Mouse (Mus musculus): Measurements from ENCODE around the gene Cpne1. TPM values are rescaled to one million over a fixed set of nuclear protein-coding genes. Genes with fewer than 3 reads are reported as not detected.
"Not testable (repeated sequence)": the region's sequence is repeated elsewhere in the genome, so short reads cannot be mapped to it uniquely, and the experiment has no call there.

The Cpne1 gene
- total RNA-seq (2021), result 10 to 100 TPM in 1 of 2 experiments, 1 to 10 TPM in 1; 8.2 to 10.9 TPM
- long read RNA-seq, experiment 1, partial matches to known transcripts, result 0 of 4 reads
- long read RNA-seq, experiment 1, other reads (novel, unspliced or antisense), result 1 of 4 reads
- long read RNA-seq, experiment 2, partial matches to known transcripts, result 1 of 5 reads
- long read RNA-seq, experiment 2, other reads (novel, unspliced or antisense), result 3 of 5 reads

DNA sequence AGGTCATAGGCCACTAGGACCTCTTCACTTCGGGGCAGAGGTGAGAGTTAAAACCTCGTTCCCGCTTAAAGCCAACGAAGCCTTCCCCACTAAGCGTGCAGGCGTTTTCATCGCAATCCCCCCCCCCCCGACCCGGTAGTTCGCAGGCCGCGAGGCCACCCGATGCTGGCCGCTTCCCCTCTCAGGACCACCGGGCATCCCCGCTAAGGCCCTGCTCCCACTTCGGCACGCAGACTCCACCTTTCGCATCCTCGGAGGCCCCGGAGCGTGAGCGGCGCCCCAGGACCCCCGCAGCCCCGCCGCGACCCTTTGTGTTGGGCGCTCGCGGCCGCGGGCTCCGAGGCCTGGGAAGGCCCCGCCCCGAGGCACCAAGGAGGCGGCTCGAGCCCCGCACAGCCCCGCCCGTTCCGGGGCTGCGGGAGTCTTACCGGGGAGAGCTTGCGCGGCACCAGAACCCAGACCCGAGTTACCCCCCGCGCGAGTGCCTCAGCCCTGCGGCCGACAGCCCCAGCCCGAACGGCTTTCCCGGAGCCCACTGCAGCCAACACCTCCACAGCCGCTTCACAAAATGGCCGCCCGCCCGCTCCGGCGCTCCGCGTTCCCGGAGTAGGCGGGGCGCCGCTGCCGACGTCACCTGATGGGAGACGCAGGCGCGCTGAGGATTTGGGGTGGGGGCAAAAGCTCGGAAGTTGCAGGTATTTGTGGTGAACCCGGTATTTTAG is at the start of gene Cpne1, which contains the start of gene Rbm12:
Gene Cpne1, minus strand, starts transcription at position 608 of the 722 bp plus-strand sequence.
Gene Rbm12, minus strand, starts transcription at position 621 of the 722 bp plus-strand sequence.
- DNase-seq, result peak; percentile 89

GRCm38 (mm10) chr2:156151538-156151937 is 39.8 kb upstream of the Cpne1 start:
- no peak for DNase-seq

DNA sequence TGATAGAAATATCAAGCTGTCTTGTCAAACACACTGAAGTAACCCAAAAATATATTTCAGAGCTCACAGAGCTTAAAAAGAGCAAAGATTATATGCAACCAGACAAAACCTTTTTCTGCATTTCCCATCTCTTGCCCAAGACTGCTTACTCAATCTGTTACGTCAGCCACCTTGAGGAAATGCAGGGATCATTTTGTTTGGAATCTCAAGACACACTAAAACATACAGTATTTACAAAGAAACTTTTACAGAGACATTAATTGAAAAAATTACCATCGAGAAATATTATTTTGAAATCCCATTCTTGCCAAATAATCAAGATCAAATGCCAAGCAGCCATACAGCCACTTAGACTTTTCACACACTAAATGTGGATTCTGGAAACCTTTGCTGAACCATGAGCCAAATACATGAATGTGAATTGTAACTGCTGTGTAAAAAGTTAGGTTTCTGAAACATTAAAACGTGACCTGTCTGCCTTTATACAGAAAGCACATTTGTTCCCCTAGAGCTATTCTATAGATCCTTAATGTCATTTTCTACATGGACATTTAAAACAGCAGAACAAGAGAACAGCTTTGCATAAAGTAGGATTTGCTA is 35.7 kb upstream of the Cpne1 start:
- DNase-seq, result no peak

DNA sequence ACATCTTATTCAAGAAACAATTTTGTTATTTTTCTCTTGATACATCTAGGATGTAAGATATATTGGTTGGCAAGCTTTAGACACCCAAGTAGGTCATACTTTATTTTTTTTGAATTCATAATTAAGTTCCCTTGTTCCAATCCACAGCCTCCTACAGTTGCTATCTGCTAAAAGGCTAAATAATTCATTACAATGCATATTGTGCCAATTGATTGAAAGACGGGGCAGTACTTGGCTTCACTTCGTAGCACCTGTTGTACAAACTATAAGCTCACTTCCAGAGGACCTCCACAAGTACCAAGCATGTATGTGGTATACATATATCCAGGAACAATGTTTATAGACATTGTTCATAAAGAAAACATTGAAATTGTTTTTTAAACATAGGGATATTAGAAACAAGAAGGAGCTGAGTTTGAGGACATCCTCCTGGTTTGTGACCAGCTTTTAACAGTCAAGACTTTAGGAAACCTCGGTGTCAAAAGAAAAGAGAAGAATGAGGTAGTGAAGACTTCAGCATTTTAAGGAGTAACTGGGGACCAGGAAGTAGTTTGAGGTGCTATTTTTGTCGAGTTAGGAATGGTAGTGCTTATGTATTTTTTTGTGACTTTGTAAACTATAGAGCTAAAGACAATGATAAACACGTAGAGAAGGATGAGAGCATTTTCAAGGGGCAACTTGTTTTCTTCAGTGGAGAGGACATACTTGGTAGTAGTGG is 34.7 kb upstream of the Cpne1 start:
- DNase-seq, result no peak

- DNase-seq, result no peak
Measured at GRCm38 (mm10) chr2:156145486-156146130, 33.8 kb upstream of the Cpne1 start.

GRCm38 (mm10) chr2:156143953-156144724 is 32.4 kb upstream of the Cpne1 start, which contains the start of the genes Romo1 and Nfs1:
Gene Romo1 (plus strand): TSS chr2:156144039.
Gene Nfs1 (minus strand): TSS chr2:156144186.
- peak; percentile 88 for DNase-seq

DNA sequence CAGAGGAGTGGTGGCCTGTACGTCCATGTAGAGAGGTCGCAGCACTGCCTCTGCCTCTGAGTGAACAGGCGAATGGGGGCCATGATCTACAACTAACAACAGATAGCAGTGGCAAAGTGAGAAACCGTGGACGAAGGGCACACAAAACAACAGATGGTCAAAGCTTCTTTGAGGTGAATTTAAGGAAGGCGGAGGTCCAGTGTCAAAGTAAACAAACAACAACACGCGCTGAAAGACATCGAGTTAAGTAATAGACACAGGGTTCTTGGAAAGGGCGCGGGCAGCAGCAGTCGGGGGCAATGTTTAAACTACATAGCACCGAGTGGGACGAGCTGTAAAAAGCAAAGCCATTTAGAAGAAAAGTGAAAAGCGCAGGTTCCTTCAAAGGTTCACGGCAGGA is 31.6 kb upstream of the Cpne1 start:
- no peak for DNase-seq

- DNase-seq, result no peak
Measured at GRCm38 (mm10) chr2:156142820-156143219, 31.1 kb upstream of the Cpne1 start.

DNA sequence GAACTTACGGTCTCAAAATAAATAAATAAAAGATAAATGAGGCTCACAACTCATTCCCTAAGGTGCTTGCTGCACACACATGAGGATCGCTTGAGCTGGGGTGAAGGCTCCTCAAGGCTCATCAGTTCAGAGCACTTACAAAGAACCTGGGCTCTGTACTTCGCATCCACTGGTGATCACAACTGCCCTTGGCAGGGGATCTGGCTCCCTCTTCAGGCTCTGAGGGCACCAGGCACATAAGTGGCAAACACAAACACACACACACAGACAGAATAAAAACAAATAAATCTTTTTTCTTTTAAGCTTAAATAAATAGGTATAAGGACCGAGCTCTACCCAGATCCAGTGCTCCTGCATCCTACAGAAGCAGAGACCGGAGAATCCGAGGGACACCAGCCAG is 23.9 kb upstream of the Cpne1 start:
- no peak for DNase-seq

- DNase-seq, result no peak
Measured at GRCm38 (mm10) chr2:156134161-156134560, 22.4 kb upstream of the Cpne1 start.

- DNase-seq, result no peak
Measured at GRCm38 (mm10) chr2:156126992-156127391, 15.2 kb upstream of the Cpne1 start, which contains the start of gene Gm28036. Gene Gm28036 (minus strand): TSS chr2:156127092.

DNA sequence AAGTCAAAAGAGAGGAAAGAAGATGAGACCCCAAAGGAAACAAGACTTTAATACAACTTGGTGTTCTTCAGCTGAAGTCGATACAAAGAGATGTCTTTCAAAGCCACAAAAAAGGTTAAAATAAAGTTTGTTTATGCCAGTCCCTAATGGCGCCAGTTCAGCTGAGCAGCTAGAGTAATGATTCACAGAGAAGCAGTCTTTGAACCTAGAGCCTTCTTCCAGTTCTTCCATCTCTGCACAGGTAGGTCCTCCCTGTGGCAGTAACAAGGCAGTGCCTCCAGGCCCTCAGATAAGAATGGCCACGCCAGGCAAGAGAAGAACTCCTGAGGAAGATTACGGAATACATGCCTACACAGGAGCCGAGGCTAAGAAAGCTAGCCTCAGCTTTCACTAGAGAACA is 12.0 kb upstream of the Cpne1 start:
- no peak for DNase-seq

DNA sequence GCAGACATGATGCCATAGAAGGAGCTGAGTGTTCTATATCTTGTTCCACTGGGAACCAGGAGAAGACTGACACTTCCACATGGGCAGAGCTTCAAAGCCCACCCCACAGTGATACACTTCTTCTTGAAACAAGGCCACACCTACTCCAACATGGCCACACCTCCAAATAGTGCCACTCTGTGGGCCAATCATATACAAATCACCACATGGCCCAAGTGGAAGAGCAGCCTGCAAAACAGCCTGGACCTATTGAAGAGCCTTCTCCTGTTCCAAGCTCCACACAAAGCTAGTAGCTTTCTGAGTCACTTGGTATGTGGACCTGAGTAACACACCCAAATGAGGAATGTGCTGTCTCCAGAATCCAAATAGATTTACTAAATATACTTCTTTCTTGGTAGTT is 7.8 kb upstream of the Cpne1 start:
- no peak for DNase-seq

DNA sequence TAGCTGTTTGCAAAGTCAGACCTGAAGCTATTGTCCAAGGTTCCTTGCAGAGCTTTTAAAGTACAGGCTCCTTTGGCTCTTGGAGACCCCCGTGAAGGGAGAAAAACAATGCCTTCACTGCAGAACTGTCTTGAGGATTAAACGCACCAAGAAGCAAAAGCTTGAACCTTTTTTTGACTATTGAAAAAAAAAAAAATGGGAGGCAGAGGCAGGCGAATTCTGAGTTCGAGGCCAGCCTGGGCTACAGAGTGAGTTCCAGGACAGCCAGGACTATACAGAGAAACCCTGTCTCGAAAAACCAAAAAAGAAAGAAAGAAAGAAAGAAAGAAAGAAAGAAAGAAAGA is 287 bp upstream of the Cpne1 start:
- not testable (repeated sequence) for DNase-seq

- DNase-seq, result no peak
Measured at GRCm38 (mm10) chr2:156110627-156111357, 973 bp downstream of the Cpne1 start.

DNA sequence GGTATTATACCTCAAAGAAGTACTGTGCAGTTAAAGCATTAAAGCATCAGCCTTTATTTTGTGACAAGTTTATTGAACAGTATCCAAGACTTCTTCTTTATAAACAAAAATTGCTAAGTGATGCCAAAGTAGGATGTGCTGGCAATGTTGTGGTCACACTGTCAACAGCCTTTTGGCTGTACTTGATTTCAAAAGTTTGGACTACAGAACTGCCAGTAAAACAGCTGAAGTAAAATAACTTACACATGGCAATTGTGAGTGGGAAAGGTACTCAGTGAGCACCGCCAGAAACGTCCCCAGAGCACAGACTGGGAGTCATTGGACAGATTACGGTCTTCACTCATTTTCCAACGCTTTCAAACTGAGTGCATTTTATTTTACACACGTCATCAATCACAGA is 19.8 kb downstream of the Cpne1 start:
- no peak for DNase-seq

- DNase-seq, result no peak
Measured at GRCm38 (mm10) chr2:156089799-156090198, 22.0 kb downstream of the Cpne1 start.

- DNase-seq, result no peak
Measured at GRCm38 (mm10) chr2:156087391-156088110, 24.2 kb downstream of the Cpne1 start.

DNA sequence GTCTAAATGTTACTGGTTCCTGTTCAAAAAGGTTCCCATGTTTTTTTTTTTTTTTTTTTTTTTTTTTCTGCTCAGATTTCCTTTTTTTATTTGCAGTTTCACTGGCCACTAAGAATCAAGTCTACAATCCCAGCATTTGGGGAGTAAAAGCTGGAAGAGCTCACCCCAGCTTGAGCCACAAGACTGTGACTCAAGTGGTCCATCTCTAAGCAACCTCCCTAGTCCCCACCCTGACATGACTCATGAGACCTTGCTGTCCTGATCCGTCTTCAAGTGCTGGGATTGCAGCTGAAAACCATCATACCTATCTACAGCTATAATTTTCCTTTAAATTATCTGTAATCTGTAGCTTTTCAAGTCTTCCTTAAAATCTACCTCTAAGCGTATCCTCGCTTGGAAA is 27.2 kb downstream of the Cpne1 start:
- DNase-seq, result no peak

DNA sequence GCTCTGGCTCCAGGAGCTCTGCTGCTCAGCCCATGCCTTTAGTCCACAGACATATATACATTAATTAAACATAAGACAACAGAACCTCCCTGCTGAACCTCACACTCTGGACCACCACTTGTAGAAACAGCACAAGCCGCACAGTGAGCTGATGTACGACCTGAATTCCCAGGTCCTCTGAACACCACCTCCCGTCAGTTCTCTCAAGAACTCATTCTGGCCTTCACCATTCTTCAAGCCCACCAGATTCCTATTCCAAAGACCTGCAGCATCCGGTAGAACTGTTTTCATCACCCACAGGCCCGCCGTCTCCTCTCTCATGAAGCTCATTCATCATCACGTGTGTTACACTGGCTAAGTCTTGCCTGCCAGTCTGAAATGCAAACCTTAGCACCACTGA is 31.4 kb downstream of the Cpne1 start:
- no peak for DNase-seq
